Mouse (Mus musculus) lung, embryonic 14.5 days (tissue): ENCODE data around the gene Ccpg1. TPM values are rescaled to one million over a fixed set of nuclear protein-coding genes. Genes with fewer than 3 reads are reported as not detected.

Experiments
- ATAC-seq: fragments of 200-750 bp; cut with Nextera tagmentation; 2 replicates; pipeline ENCODE4 v1.8.0; 2017; ENCODE audit warnings: mild to moderate bottlenecking, moderate TSS enrichment, moderate library complexity; ENCODE audit not compliant: insufficient read depth
- DNase-seq: peaks from one replicate; pipeline ENCODE4 v3.0.0-alpha.2; 2015
- H3K27ac ChIP-seq: fragments of 300-500 bp; sonication (generic); 2 replicates; pipeline ENCODE4 v1.5.1; 2014; ENCODE audit warnings: low read depth, mild to moderate bottlenecking, moderate library complexity
- H3K27me3 ChIP-seq: fragments of 300-500 bp; sonication (generic); 2 replicates; pipeline ENCODE4 v1.6.1; 2014; ENCODE audit warnings: low read length, control low read depth; ENCODE audit not compliant: insufficient read depth
- H3K36me3 ChIP-seq: fragments of 300-500 bp; sonication (generic); 2 replicates; pipeline ENCODE4 v1.6.1; 2014; ENCODE audit warnings: control low read depth; ENCODE audit not compliant: insufficient read depth
- H3K4me1 ChIP-seq: fragments of 300-500 bp; sonication (generic); 2 replicates; pipeline ENCODE4 v1.6.1; 2014; ENCODE audit warnings: antibody characterized with exemption, control low read depth; ENCODE audit not compliant: insufficient read depth
- H3K4me2 ChIP-seq: fragments of 300-500 bp; sonication (generic); 2 replicates; pipeline ENCODE4 v1.6.1; 2014; ENCODE audit warnings: mild to moderate bottlenecking
- H3K4me3 ChIP-seq: fragments of 300-500 bp; sonication (generic); 2 replicates; pipeline ENCODE4 v1.5.1; 2014; ENCODE audit warnings: low read depth, low read length
- H3K9ac ChIP-seq: fragments of 300-500 bp; sonication (generic); 2 replicates; pipeline ENCODE4 v1.6.1; 2014
- H3K9me3 ChIP-seq: fragments of 300-500 bp; sonication (generic); 2 replicates; pipeline ENCODE4 v1.6.1; 2016; ENCODE audit warnings: low read depth, low read length, control low read depth
- CTCF ChIP-seq: IDR thresholded peaks from 2 replicates; pipeline ENCODE4 v1.5.1; 2016; ENCODE audit warnings: antibody characterized with exemption, low read depth
- WGBS: fragments of 180-500 bp; shearing (Covaris S2); extraction: QIAGEN DNeasy Blood & Tissue Kit; methylation state at CpG from one replicate; pipeline ENCODE4 v1.1.7; 2014; 5-methylcytosine and 5-hydroxymethylcytosine counted together
- polyA plus RNA-seq: library from polyadenylated mRNA; unstranded; fragments of >200 nt; fragmentation: Nextera tagmentation; extraction: Ambion mirVana; gene quantifications from 2 replicates; pipeline ENCODE4 v1.2.1, GENCODE M21; 2014

Ccpg1 gene
- polyA plus RNA-seq, 1 experiment from 2014 or later, result 20.6 TPM

DNA sequence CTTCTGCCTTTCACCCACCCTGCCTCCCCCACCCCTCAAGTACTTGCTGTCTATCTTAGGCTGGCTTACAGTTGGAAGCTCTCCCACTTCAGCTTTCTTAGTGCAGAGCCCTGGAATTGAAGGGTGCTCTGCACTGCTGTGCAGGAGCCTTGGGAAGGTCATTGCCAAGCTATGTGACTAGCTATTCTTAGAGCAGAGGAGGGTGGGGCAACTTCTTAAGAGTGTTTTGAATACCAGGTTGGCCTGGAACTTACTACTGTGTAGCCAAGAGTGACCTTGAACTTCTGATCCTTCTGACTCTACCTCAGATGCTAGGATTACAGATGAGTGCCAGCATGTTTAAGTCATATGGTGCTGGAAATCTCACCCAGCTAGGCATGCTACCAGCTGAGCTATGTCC lies 10.9 kb downstream of the Ccpg1 start:
- no peak for DNase-seq
- no peaks in the 10 kb centered on the region for H3K27me3 ChIP-seq
- no peak overlapping the region for H3K27ac ChIP-seq
- no peak overlapping the region for H3K9ac ChIP-seq
- TF ChIP-seq CTCF, result no peak
- H3K36me3 ChIP-seq, result no peaks in the 10 kb centered on the region
- no peak for ATAC-seq
- H3K4me3 ChIP-seq, result no peak overlapping the region
- no peak overlapping the region for H3K4me2 ChIP-seq
- H3K9me3 ChIP-seq, result no peaks in the 10 kb centered on the region
- H3K4me1 ChIP-seq, result no peaks in the 10 kb centered on the region

DNA sequence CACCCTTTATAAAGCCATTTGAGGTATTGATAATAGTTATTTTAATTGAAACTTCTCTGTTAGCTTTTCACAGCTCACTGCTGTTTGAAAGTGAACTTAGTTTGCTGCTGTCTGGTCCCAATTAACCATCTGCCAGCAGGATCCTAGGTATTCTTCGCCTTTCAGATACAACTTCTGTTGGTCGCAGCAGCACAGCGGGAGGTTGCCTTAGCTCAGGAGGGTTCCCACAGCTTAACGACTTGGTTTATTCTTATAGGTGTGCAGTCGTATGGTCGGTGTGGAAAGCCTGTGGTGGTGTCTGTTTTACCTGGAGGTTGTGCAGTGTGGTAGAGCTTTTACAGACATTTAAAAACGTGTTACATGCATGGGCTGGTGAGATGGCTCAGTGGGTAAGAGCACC lies 11.6 kb downstream of the Ccpg1 start:
- no peaks in the 10 kb centered on the region for H3K9me3 ChIP-seq
- no peaks in the 10 kb centered on the region for H3K27me3 ChIP-seq
- no peaks in the 10 kb centered on the region for H3K36me3 ChIP-seq
- no peak overlapping the region for H3K27ac ChIP-seq
- no peak overlapping the region for H3K4me3 ChIP-seq
- TF ChIP-seq CTCF, result no peak
- WGBS, result 58% methylated on average over 7 of the region's 7 CpGs
- H3K9ac ChIP-seq, result no peak overlapping the region
- ATAC-seq, result no peak
- no peaks in the 10 kb centered on the region for H3K4me1 ChIP-seq
- no peak for DNase-seq
- no peak overlapping the region for H3K4me2 ChIP-seq

DNA sequence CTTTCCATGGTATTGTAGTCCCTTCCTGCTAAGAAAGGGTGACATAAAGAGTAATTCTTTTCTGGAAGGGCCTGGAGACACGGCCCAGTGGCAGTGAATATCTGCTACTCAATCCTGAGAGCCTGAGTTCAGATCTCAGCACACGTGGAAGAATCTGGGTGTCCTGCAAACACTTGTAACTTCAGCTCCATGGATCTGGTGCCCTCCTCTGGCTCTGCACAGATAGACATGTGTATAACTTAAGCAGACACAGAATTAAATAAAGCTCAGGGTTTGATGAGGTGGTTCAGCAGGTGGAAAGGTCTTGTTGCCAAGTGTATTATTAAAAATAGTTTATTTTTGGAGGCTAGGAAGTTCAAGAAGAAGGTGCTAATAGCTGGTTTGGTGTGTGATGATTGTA lies 15.3 kb downstream of the Ccpg1 start:
- Histone ChIP-seq H3K4me2 (no peak overlapping the region), H3K9me3 (no peaks in the 10 kb centered on the region), H3K27ac (no peak overlapping the region), H3K4me1 (no peaks in the 10 kb centered on the region), H3K4me3 (no peak overlapping the region), H3K27me3 (no peaks in the 10 kb centered on the region), H3K36me3 (no peaks in the 10 kb centered on the region), H3K9ac (no peak overlapping the region)
- TF ChIP-seq CTCF, result no peak
- no peak for DNase-seq
- ATAC-seq, result no peak
- WGBS, result 60% methylated on average over 2 of the region's 2 CpGs

DNA sequence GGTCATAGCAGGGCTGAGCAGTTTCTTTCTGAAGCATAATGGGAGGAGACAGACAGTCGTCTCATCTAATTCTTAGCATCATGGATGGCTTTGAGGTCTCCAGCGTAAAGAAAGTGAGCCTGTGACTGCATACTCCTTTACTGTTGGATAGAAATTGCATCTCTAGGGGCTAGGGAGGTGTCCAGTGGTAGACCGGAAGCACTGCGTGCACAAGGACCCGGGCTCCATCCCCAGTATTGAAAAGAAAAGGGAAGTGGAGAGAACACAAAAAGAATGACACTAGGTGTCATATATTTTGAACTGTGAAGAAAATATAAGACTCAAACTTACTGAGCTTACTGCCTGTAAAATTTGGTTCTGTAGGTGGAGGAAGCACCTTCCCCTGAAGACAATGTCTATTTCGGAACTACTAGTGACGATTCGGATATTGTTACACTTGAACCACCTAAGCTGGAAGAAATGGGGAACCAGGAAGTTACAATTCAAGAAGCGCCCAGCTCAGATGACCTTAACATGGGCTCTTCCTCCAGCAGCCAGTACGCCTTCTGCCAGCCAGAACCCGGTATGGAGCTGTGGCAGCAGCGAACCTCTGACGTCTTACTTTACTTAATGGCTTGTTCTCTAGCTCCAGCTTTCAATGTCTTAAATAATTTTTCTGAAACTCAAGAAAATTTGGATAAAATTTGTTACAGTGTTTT lies 16.2 kb downstream of the Ccpg1 start:
- no peak for TF ChIP-seq CTCF
- Histone ChIP-seq H3K4me2 (no peak overlapping the region), H3K9me3 (no peaks in the 10 kb centered on the region), H3K4me3 (no peak overlapping the region), H3K36me3 (0 out of 2 replicates have a peak, but pooled peaks cover 3% of the 10 kb centered on the region), H3K27ac (no peak overlapping the region), H3K27me3 (no peaks in the 10 kb centered on the region), H3K9ac (no peak overlapping the region), H3K4me1 (no peaks in the 10 kb centered on the region)
- no peak for DNase-seq
- ATAC-seq, result no peak
- 83% methylated on average over 13 of the region's 13 CpGs for WGBS

DNA sequence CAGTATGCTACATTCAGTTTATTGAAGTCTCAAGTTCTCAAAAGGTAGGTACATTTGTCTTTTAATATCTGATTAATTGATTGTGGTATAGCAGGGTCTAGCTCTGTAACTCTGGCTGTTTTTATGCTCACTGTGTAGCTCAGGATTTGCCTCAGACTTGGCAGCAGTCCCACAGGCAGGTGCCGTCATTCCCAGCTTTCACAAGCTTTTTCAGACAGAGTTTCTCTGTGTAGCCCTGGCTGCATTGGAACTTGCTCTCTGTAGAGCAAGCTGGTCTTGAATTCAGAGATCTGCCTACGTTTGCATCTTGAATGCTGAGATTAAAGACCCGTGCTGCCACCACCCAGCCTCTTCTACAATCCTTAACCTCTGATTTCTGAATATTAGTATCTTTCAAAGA lies 16.9 kb downstream of the Ccpg1 start:
- 0 out of 2 replicates have a peak, but pooled peaks cover 3% of the 10 kb centered on the region for H3K36me3 ChIP-seq
- ATAC-seq, result no peak
- H3K4me2 ChIP-seq, result no peak overlapping the region
- no peak overlapping the region for H3K27ac ChIP-seq
- no peaks in the 10 kb centered on the region for H3K27me3 ChIP-seq
- 70% methylated on average over 3 of the region's 3 CpGs for WGBS
- no peak overlapping the region for H3K4me3 ChIP-seq
- no peaks in the 10 kb centered on the region for H3K4me1 ChIP-seq
- no peak for DNase-seq
- H3K9ac ChIP-seq, result no peak overlapping the region
- H3K9me3 ChIP-seq, result no peaks in the 10 kb centered on the region
- TF ChIP-seq CTCF, result no peak

DNA sequence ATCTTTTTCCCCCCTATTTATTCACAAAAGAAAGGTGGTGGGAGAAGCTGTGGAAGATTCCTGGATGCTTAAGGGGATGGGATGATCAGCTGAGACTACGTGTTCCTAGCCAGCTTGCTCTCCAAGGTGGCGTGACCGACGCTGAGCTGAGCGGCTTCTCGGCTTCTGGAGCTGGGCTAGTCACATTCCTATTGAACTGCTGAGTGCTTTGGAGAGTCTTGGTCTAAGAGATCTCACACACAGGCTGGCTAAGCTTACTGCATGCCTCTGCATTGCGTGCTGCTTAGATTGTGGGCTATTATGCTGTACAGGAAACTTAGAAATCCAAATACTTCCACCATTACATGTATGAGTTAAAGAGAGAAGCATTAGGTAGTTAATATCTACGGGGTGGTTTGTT lies 18.8 kb downstream of the Ccpg1 start:
- no peaks in the 10 kb centered on the region for H3K4me1 ChIP-seq
- no peaks in the 10 kb centered on the region for H3K9me3 ChIP-seq
- no peak overlapping the region for H3K27ac ChIP-seq
- WGBS, result 77% methylated on average over 8 of the region's 8 CpGs
- TF ChIP-seq CTCF, result no peak
- no peak for DNase-seq
- H3K4me3 ChIP-seq, result no peak overlapping the region
- no peak for ATAC-seq
- no peaks in the 10 kb centered on the region for H3K27me3 ChIP-seq
- 0 out of 2 replicates have a peak, but pooled peaks cover 3% of the 10 kb centered on the region for H3K36me3 ChIP-seq
- H3K9ac ChIP-seq, result no peak overlapping the region
- no peak overlapping the region for H3K4me2 ChIP-seq

DNA sequence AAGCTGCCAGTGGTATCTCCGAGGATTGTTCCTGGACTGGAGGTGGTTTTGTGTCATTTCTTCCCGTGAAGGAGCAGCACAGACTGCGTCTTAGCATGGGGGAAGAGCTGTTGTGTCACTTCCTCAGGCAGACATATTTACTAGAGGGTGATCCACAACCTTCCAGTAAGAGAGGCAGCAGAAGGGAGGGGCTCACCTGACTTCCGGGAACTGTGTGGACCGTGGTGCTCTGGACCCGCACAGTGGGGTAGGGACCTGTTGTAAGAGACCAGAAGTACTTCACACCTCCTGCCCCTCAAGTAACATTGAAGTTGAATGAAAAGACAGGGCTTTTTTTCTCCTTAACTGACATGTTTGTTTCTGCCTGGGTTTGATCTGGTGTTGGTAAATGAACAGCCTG lies 19.9 kb downstream of the Ccpg1 start:
- Histone ChIP-seq H3K4me1 (no peaks in the 10 kb centered on the region), H3K36me3 (0 out of 2 replicates have a peak, but pooled peaks cover 3% of the 10 kb centered on the region), H3K9me3 (no peaks in the 10 kb centered on the region), H3K4me3 (no peak overlapping the region), H3K4me2 (no peak overlapping the region), H3K9ac (no peak overlapping the region), H3K27ac (no peak overlapping the region), H3K27me3 (no peaks in the 10 kb centered on the region)
- no peak for TF ChIP-seq CTCF
- DNase-seq, result no peak
- ATAC-seq, result no peak
- WGBS, result 79% methylated on average over 6 of the region's 6 CpGs
